Mouse (Mus musculus) erythroid progenitor cell, adult 5-6 weeks (primary cell): ENCODE results near the gene Ninj2. TPM values are rescaled to one million over a fixed set of nuclear protein-coding genes. Genes with fewer than 3 reads are reported as not detected.

Experiments used
- ATAC-seq: replicated peaks from 2 replicates; pipeline ENCODE4 v1.8.0; 2016; ENCODE audit warnings: moderate number of reproducible peaks, mild to moderate bottlenecking, moderate TSS enrichment, inconsistent platforms; ENCODE audit not compliant: poor library complexity, low FRiP score, severe bottlenecking
- total RNA-seq, 2 experiments: library from RNA; stranded (forward) in 1 of 2; stranded (reverse) in 1 of 2; fragments of 150-400 nt in 1 of 2; fragments of 186-747, 209-891 nt in 1 of 2; gene quantifications; 2 replicates each; pipeline versions ENCODE4 v1.2.3 to v1.2.4; 2015 to 2017; ENCODE audit warnings: low replicate concordance in 2 of 2

Gene Ninj2
- total RNA-seq, 2 experiments from 2014 or later, result not detected

- ATAC-seq, result no peak
These were observed 98.4 kb downstream of the Ninj2 start for GRCm38 (mm10) chr6:120191396-120192170.

GRCm38 (mm10) chr6:120192211-120192870 is 99.2 kb downstream of the Ninj2 start:
- no peak for ATAC-seq

GRCm38 (mm10) chr6:120193174-120193573 is 100.0 kb downstream of the Ninj2 start:
- peak; percentile 76 for ATAC-seq

- ATAC-seq, result no peak
These were observed 100.6 kb downstream of the Ninj2 start for GRCm38 (mm10) chr6:120193793-120194192.

- no peak for ATAC-seq
These were observed 101.2 kb downstream of the Ninj2 start for GRCm38 (mm10) chr6:120194305-120194704.

- ATAC-seq, result no peak
These were observed 101.8 kb downstream of the Ninj2 start for GRCm38 (mm10) chr6:120194963-120195362.

GRCm38 (mm10) chr6:120196837-120197236 is 103.7 kb downstream of the Ninj2 start:
- 0 out of 2 replicates have a peak, but pooled peaks have one; percentile 20 for ATAC-seq

- ATAC-seq, result peak; percentile 72
These were observed 104.8 kb downstream of the Ninj2 start for GRCm38 (mm10) chr6:120197964-120198363.

GRCm38 (mm10) chr6:120199638-120200394 is 106.7 kb downstream of the Ninj2 start:
- ATAC-seq, result no peak

GRCm38 (mm10) chr6:120201956-120202355 is 108.8 kb downstream of the Ninj2 start:
- ATAC-seq, result no peak

- ATAC-seq, result no peak
These were observed 109.3 kb downstream of the Ninj2 start for GRCm38 (mm10) chr6:120202406-120202805.

GRCm38 (mm10) chr6:120206586-120206985 is 113.4 kb downstream of the Ninj2 start:
- ATAC-seq, result no peak

- peak; percentile 70 for ATAC-seq
These were observed 118.4 kb downstream of the Ninj2 start for GRCm38 (mm10) chr6:120211536-120211935.

GRCm38 (mm10) chr6:120216702-120217101 is 123.6 kb downstream of the Ninj2 start:
- peak; percentile 93 for ATAC-seq

GRCm38 (mm10) chr6:120219281-120219680 is 126.1 kb downstream of the Ninj2 start:
- ATAC-seq, result no peak

GRCm38 (mm10) chr6:120222669-120223068 is 129.5 kb downstream of the Ninj2 start:
- peak; percentile 58 for ATAC-seq

- no peak for ATAC-seq
These were observed 132.2 kb downstream of the Ninj2 start for GRCm38 (mm10) chr6:120225355-120225754.

GRCm38 (mm10) chr6:120227068-120227467 is 133.9 kb downstream of the Ninj2 start:
- no peak for ATAC-seq

GRCm38 (mm10) chr6:120229806-120230205 is 136.7 kb downstream of the Ninj2 start:
- no peak for ATAC-seq

GRCm38 (mm10) chr6:120230441-120230840 is 137.3 kb downstream of the Ninj2 start:
- no peak for ATAC-seq
